Mouse (Mus musculus): ENCODE data around the gene Tiam2. TPM values are rescaled to one million over a fixed set of nuclear protein-coding genes. Genes with fewer than 3 reads are reported as not detected.
"Not testable (repeated sequence)": the region's sequence is repeated elsewhere in the genome, so short reads cannot be mapped to it uniquely, and the experiment has no call there.

Gene Tiam2
- polyA plus RNA-seq, 1 experiment, result 0.93 TPM

- Histone ChIP-seq H3K27me3 (ENCODE audit: control insufficient read depth, insufficient read depth, low read length) (no peaks in the 10 kb centered on the region), H3K27ac (ENCODE audit: control insufficient read depth, insufficient read depth, low read depth, low read length) (no peak overlapping the region), H3K36me3 (ENCODE audit: control insufficient read depth, insufficient read depth, low read length) (no peaks in the 10 kb centered on the region), H3K4me1 (ENCODE audit: control insufficient read depth, insufficient read depth, low read length) (no peaks in the 10 kb centered on the region), H3K4me3 (ENCODE audit: control insufficient read depth, low read depth, low read length) (no peak overlapping the region)
- no peak for TF ChIP-seq CTCF (IDR thresholded peaks at IDR 0.05; ENCODE audit: control insufficient read depth, insufficient read depth, insufficient replicate concordance, low read depth, low read length)
- TF ChIP-seq POLR2A (IDR thresholded peaks at IDR 0.05; ENCODE audit: control insufficient read depth, low read depth, low read length), result no peak
These were observed 18.5 kb downstream of the Tiam2 start for GRCm38 (mm10) chr17:3344872-3345271.

GRCm38 (mm10) chr17:3345276-3345885 is 19.0 kb downstream of the Tiam2 start:
- Histone ChIP-seq H3K27me3 (ENCODE audit: control insufficient read depth, insufficient read depth, low read length) (no peaks in the 10 kb centered on the region), H3K27ac (ENCODE audit: control insufficient read depth, insufficient read depth, low read depth, low read length) (no peak overlapping the region), H3K4me1 (ENCODE audit: control insufficient read depth, insufficient read depth, low read length) (no peaks in the 10 kb centered on the region), H3K4me3 (ENCODE audit: control insufficient read depth, low read depth, low read length) (no peak overlapping the region), H3K36me3 (ENCODE audit: control insufficient read depth, insufficient read depth, low read length) (no peaks in the 10 kb centered on the region)
- TF ChIP-seq POLR2A (IDR thresholded peaks at IDR 0.05; ENCODE audit: control insufficient read depth, low read depth, low read length), result no peak
- no peak for TF ChIP-seq CTCF (IDR thresholded peaks at IDR 0.05; ENCODE audit: control insufficient read depth, insufficient read depth, insufficient replicate concordance, low read depth, low read length)

DNA sequence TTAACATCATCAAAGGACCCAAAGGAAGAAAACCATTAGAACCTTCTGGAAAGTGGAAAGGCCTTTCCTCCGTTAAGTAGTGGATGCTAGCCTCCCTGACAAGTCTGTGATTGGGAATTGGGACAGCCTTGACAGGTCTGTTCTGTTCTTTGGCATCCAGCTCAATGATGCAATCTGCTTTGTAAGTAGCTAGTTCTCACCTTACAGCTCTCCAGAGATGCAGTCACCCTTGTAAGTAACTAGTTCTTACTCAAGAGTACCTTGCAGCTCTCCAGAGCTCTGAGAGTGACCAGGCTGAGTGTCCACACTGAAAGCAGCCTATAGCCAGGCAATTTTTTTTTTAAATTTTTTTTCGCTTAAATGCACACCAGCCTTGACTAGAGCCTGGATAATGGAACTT is 21.4 kb downstream of the Tiam2 start:
- TF ChIP-seq POLR2A (IDR thresholded peaks at IDR 0.05; ENCODE audit: control insufficient read depth, low read depth, low read length) (no peak), CTCF (IDR thresholded peaks at IDR 0.05; ENCODE audit: control insufficient read depth, insufficient read depth, insufficient replicate concordance, low read depth, low read length) (no peak)
- H3K27me3 ChIP-seq (ENCODE audit: control insufficient read depth, insufficient read depth, low read length), result no peaks in the 10 kb centered on the region
- H3K4me3 ChIP-seq (ENCODE audit: control insufficient read depth, low read depth, low read length), result no peak overlapping the region
- H3K36me3 ChIP-seq (ENCODE audit: control insufficient read depth, insufficient read depth, low read length), result no peaks in the 10 kb centered on the region
- H3K27ac ChIP-seq (ENCODE audit: control insufficient read depth, insufficient read depth, low read depth, low read length), result no peak overlapping the region
- H3K4me1 ChIP-seq (ENCODE audit: control insufficient read depth, insufficient read depth, low read length), result no peaks in the 10 kb centered on the region

DNA sequence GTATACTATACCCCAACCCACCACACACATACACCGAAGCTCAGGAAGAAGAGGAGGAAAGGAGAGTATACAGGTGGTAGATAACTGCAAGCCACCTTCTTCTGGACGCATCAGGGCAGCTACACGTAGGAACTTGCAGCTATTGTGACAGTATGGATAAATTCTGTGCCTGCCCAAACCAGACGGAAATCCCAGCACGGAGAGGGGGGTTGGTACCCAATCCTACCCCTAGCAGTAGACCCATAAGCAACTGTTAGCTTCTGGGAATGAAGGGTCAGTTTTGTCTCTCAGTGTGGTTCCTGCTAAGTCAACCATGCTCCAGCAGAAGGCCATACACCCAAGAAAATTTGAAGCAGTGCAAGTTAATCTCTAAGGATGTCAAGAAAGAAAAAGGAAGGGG is 23.0 kb downstream of the Tiam2 start:
- TF ChIP-seq POLR2A (IDR thresholded peaks at IDR 0.05; ENCODE audit: control insufficient read depth, low read depth, low read length), result no peak
- TF ChIP-seq CTCF (IDR thresholded peaks at IDR 0.05; ENCODE audit: control insufficient read depth, insufficient read depth, insufficient replicate concordance, low read depth, low read length), result no peak
- Histone ChIP-seq H3K4me1 (ENCODE audit: control insufficient read depth, insufficient read depth, low read length) (no peaks in the 10 kb centered on the region), H3K27ac (ENCODE audit: control insufficient read depth, insufficient read depth, low read depth, low read length) (no peak overlapping the region), H3K27me3 (ENCODE audit: control insufficient read depth, insufficient read depth, low read length) (no peaks in the 10 kb centered on the region), H3K4me3 (ENCODE audit: control insufficient read depth, low read depth, low read length) (no peak overlapping the region), H3K36me3 (ENCODE audit: control insufficient read depth, insufficient read depth, low read length) (no peaks in the 10 kb centered on the region)

DNA sequence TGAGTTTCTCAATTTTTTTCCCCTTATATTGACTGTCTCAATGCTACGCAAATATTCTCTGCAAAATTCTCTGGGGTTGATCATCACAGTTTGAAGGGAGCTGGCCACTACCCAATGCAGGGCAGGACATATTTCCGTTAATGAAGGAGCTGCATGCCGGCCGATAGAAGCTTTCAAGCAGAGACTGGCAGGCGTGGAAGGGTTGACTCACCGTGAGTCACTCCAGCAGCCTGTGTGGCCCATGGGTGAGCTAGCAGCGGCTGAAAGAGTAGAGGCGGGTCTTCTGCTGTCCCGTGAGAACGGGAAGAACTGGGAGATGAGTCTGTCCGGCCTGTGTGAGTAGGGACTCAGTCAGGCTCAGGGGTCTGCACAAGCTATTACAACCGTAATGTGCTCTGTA is 23.6 kb downstream of the Tiam2 start:
- Histone ChIP-seq H3K4me3 (ENCODE audit: control insufficient read depth, low read depth, low read length) (no peak overlapping the region), H3K27ac (ENCODE audit: control insufficient read depth, insufficient read depth, low read depth, low read length) (no peak overlapping the region), H3K4me1 (ENCODE audit: control insufficient read depth, insufficient read depth, low read length) (no peaks in the 10 kb centered on the region), H3K36me3 (ENCODE audit: control insufficient read depth, insufficient read depth, low read length) (no peaks in the 10 kb centered on the region), H3K27me3 (ENCODE audit: control insufficient read depth, insufficient read depth, low read length) (no peaks in the 10 kb centered on the region)
- TF ChIP-seq POLR2A (IDR thresholded peaks at IDR 0.05; ENCODE audit: control insufficient read depth, low read depth, low read length) (no peak), CTCF (IDR thresholded peaks at IDR 0.05; ENCODE audit: control insufficient read depth, insufficient read depth, insufficient replicate concordance, low read depth, low read length) (no peak)

DNA sequence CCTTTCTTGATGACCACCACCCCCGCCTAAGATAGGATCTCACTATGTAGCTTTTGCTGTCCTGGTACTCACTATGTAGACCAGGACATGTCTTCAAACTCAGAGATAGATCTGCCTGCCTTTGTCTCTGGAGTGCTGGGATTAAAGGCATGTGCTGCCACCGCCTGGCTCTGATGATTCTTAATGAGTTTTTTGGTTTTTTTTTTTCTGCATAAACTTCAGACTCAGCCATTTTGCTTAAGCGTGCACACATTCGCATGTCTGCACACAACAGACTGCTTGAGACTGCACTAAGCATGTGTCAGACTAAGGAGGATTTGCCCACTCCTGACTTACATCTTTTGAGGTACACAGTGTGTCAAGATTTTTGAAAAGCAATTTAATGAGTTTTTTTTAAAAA is 24.0 kb downstream of the Tiam2 start:
- no peak overlapping the region for H3K27ac ChIP-seq (ENCODE audit: control insufficient read depth, insufficient read depth, low read depth, low read length)
- no peaks in the 10 kb centered on the region for H3K36me3 ChIP-seq (ENCODE audit: control insufficient read depth, insufficient read depth, low read length)
- no peaks in the 10 kb centered on the region for H3K27me3 ChIP-seq (ENCODE audit: control insufficient read depth, insufficient read depth, low read length)
- TF ChIP-seq CTCF (IDR thresholded peaks at IDR 0.05; ENCODE audit: control insufficient read depth, insufficient read depth, insufficient replicate concordance, low read depth, low read length), result no peak
- no peak for TF ChIP-seq POLR2A (IDR thresholded peaks at IDR 0.05; ENCODE audit: control insufficient read depth, low read depth, low read length)
- no peaks in the 10 kb centered on the region for H3K4me1 ChIP-seq (ENCODE audit: control insufficient read depth, insufficient read depth, low read length)
- no peak overlapping the region for H3K4me3 ChIP-seq (ENCODE audit: control insufficient read depth, low read depth, low read length)

DNA sequence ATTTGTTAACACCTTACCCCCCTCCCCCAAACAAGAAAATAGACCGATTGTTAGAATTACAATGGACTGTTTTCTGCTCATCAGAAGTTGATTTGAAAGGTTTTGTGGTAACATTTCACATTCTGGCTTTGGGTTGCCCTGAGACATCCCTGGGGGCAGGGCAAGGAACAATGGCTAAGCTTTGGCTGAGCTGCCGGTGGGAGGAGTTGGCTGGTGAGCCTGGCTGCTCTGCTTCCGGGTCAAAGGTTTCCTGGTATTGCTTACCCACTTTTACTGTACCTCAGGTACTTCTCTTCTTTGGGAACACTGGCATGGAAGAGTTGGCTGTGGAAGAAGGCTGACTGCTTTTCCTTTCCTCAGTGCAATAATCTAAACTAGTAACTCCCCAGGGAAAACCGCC is 25.3 kb downstream of the Tiam2 start:
- H3K4me1 ChIP-seq (ENCODE audit: control insufficient read depth, insufficient read depth, low read length), result no peaks in the 10 kb centered on the region
- H3K27me3 ChIP-seq (ENCODE audit: control insufficient read depth, insufficient read depth, low read length), result no peaks in the 10 kb centered on the region
- no peak overlapping the region for H3K4me3 ChIP-seq (ENCODE audit: control insufficient read depth, low read depth, low read length)
- TF ChIP-seq CTCF (IDR thresholded peaks at IDR 0.05; ENCODE audit: control insufficient read depth, insufficient read depth, insufficient replicate concordance, low read depth, low read length) (no peak), POLR2A (IDR thresholded peaks at IDR 0.05; ENCODE audit: control insufficient read depth, low read depth, low read length) (no peak; the same call in 1 of the 2 replicates)
- H3K36me3 ChIP-seq (ENCODE audit: control insufficient read depth, insufficient read depth, low read length), result no peaks in the 10 kb centered on the region
- H3K27ac ChIP-seq (ENCODE audit: control insufficient read depth, insufficient read depth, low read depth, low read length), result no peak overlapping the region

GRCm38 (mm10) chr17:3353141-3353540 is 26.8 kb downstream of the Tiam2 start:
- not testable (repeated sequence) for H3K4me3 ChIP-seq (ENCODE audit: control insufficient read depth, low read depth, low read length); H3K27ac ChIP-seq (ENCODE audit: control insufficient read depth, insufficient read depth, low read depth, low read length); H3K4me1 ChIP-seq (ENCODE audit: control insufficient read depth, insufficient read depth, low read length); H3K36me3 ChIP-seq (ENCODE audit: control insufficient read depth, insufficient read depth, low read length); H3K27me3 ChIP-seq (ENCODE audit: control insufficient read depth, insufficient read depth, low read length)
